Mouse (Mus musculus) embryonic fibroblast, embryonic 13.5 days (primary cell): Measurements from ENCODE around the gene Nup107.

Experiments used
- CTCF ChIP-seq: IDR thresholded peaks from 2 replicates; pipeline ENCODE4 v1.5.1; 2011; ENCODE audit warnings: mild to moderate bottlenecking, control low read depth, low read length, moderate library complexity, borderline replicate concordance; ENCODE audit not compliant: insufficient read depth
- POLR2A ChIP-seq: IDR thresholded peaks from 2 replicates; pipeline ENCODE4 v1.6.1; 2011; ENCODE audit warnings: low read depth, mild to moderate bottlenecking, control low read depth, low read length, moderate library complexity

GRCm38 (mm10) chr10:117701034-117701829 lies 91.3 kb downstream of the Nup107 start:
- TF ChIP-seq POLR2A (no peak), CTCF (no peak)
